Mouse (Mus musculus): ENCODE measurements at regions not wholly inside any gene's neighbourhood (a gene's known extent, or its start where the extent isn't known, plus 50 kb on each side); places are given as distances from the start of the nearest gene placed in this dataset.

DNA sequence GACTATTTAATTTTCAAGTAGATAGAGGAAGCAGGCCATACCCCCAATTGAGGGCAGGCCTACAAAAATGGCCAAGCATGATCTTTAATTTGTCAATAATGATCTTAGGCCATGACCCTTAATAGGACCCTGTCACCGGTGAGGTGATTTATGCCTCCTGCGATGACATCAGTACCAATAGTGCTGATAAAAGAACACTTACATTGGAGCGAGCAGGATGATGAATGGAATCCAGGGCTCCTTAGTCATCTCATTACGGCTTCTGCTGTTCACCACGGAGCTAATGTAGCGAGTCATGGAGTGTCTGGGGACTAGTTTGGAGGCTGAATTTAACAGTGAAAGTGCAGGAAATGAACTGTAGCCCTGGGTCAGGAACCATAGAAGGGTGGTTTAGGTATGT is 308.6 kb downstream of the En1 start:
- no peak for DNase-seq (ENCODE audit: low spot score in 2 of 2)

DNA sequence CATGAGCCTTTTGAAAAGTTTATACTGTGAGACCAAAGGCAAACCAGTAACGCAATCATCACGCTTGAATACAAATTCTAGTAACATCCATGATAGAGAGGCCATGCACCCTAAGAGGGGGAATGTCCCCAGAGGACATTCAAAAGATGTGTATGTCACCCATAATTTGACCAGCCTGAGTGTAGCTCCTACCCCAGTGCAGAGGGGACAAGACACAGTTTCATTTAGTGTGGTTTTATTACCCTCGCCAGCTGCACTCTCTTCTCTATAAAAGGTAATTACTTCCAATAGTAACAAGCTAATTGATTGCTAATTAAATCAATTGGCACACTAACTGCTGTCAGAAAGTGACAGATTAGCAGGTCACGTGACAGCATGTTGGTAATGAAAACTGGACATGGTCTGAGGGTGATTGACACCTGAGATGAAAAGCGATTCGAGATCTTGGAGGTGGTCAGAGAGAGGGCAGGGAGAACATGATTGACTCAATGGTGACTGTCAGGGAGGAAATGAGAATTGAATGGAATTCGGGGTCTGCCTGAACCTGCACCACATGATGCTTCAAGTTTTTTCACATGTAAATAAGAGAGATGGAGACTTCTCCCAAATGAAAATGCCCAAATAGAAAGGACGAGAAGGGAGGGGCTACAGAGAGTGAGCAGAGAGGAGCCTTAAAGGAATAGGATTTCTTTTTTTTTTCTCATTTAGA is 309.9 kb downstream of the En1 start:
- no peak for DNase-seq (ENCODE audit: low spot score in 2 of 2)

DNA sequence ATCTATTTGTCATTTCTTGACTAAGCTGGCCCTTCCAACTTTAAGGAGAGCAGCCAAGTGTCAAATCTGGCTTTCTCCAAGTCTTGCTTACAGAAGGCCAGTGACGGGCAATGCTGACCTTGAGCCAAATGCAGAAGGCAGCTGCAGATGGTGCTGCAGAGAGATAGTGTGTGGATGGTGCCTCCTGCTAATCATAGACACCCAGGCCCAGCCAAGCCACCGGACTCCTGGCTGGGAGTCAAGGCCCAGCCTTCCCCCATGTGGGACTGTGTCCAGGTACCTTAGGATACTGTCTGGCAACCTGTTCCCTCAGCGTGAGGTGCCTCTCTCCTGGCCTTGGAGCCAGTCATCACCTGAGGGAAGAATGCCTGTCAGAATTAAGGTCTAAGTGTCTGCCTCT is 319.3 kb downstream of the En1 start:
- peak; percentile 47 to 70 for DNase-seq (ENCODE audit: low spot score in 2 of 2)

DNA sequence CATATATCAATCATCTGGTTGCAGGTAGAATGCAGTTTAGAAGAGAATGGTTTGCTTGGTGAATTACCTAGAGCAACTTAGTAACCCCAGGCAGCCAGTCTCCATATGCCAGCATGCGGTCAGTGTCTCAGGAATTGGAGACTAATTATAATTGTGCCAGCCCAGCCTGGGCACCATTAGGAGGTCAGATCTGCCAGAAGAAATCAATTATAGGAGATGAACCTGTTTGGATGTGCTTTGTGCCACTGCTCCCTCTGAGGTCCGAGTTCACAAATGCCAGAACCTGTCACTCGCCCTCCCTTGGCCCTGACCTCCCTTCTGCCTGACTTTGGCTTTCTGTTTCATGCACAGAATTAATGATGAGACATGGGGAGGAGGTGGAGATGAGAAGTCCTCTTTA is 323.1 kb downstream of the En1 start:
- no peak for DNase-seq (ENCODE audit: low spot score in 2 of 2)

DNA sequence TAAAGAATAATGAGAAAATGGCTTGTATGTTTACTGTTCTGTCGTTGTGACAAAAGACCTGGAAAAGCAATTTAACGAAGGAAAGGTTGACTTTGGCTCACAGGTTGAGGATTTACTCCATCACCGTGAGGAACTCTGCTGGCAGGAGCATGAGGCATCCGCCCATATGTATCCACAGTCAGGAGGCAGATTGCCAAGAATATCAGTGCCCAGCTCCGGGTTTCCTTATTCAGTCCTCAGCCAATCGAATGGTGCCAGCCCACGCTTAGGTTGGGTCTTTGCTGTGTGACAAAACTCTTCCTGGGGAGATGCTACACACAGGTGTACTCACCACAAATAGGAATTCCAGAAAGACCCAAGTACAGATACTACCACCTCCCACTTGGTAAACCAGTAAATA is 327.9 kb downstream of the En1 start:
- DNase-seq (ENCODE audit: low spot score in 2 of 2): no peak

DNA sequence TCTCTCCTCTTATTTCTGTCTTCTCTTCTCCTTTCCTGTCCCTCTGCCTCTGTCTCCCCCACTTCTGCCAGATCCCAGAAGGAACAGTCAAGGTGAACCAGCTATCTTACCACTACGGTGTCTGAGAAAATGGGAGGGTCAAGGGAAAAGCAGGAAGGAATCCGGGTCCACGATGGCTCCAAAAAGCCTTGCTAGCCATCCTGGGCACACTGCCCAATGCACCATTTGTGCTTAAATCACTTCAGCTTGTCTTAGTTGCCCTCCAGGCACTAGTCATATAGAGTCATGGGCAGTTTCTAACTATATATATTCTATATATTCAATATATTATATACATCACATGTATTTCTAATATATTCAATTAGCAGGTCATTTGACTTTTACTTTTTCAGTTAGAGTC is 333.1 kb downstream of the En1 start:
- no peak for DNase-seq (ENCODE audit: low spot score in 2 of 2)

DNA sequence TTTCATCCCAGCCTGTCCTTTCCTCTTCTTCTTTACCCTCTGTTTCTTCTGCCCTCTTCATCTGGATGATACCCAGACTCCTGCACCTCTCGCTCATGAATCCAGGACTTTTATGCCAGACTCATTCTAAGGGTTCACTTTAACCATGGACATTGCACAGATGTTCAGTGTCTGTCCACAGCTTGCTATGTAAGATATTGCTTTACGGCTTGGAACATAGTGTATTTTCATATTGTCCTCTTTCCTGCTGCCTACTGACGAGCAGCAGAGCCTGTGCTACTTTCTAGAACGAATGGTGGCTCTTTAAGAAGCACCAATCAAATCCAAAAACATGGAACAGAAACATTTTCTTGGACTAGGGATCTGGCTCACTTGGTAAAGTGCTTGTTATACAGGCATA is 341.5 kb downstream of the En1 start:
- DNase-seq (ENCODE audit: low spot score in 2 of 2): no peak

DNA sequence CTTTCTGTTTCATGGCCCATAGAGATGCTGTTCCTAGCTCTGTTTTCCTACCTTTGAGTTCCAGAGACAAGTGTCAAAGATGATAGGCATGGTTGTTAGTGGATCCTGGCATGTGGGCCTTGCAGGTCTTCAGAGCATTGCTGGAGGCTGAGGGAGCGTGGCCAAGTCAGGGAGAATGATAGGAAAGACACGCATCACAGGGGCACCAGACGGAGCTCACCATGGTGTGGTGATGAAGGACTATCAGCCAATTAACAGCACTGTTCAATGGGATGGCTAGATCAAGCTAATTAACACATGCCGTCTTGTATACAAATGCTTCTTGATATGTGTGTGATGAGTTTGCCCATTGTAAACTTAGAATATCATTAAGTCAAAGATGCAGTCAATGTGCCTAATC is 344.1 kb downstream of the En1 start:
- DNase-seq (ENCODE audit: low spot score in 2 of 2): no peak

DNA sequence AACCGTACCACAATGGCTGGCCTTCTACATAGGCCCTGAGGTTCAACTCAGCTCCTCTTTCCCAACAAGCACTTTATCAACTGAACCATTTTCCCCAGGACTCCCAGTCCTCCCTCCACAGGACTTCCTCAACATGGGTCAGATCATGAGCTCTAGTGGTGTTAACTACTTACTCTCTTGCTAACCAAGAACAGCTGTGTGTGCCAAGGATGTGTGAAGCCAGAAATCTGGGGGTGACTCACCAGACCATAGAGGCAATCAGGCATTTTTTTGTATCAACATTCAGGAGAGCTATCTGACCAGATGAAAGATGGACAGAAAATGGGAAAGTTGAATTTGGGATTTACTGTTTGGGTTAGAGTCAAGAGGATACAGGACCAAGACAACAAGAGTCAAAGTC is 359.0 kb downstream of the En1 start:
- DNase-seq (ENCODE audit: low spot score in 2 of 2): no peak

DNA sequence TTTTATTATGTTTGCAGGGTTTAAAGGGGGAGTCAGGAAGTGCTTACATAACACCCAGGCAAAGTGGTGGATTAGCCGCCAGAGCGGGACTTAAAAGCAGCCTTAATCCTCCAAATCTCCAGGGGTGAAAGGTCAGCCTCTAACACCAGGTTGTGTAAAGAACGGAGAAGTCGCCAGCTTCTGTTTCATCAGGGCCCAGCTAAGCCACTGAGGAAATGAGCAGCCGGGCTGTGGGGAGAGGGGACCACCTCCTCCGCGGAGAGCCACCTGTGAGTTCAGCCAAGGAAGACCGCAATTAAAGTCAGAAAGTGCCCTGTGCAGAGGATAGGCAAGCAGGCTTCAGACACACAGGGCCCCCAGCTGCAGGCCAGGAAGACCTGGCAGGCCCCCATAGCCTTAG is 359.8 kb downstream of the En1 start:
- no peak for DNase-seq (ENCODE audit: low spot score in 2 of 2)

DNA sequence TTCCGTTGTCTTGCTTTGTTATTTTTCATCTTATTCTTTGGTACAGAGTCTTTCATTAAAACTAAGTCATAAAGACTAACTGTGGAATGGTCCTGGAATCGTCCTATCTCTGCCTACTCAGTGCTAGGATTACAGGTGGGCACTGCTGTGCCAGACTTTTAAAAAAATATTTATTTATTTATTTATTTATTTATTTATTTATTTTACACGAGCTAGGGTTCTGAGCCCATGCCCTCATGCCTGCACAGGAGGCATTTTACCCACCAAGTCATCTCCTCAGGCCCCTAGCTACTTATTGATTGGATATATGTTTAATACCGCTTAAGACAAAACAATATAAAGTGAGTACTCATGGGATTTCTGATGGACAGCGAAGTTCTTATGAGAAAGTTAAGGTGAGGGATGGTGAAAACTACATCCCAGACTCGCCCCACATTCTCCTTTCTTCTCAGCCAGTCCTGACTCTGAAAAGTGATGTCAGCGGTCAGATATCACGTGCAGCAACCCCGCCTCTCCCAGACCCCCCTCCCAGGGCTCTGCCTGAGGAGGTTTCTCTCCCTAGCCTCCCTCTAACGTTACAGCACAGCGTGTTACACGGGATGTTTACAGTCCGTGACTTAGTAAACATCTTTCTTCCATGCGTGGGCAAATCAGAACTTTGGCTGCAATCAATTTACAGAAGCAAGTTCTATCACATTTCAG is 361.4 kb downstream of the En1 start:
- no peak for DNase-seq (ENCODE audit: low spot score in 2 of 2)

DNA sequence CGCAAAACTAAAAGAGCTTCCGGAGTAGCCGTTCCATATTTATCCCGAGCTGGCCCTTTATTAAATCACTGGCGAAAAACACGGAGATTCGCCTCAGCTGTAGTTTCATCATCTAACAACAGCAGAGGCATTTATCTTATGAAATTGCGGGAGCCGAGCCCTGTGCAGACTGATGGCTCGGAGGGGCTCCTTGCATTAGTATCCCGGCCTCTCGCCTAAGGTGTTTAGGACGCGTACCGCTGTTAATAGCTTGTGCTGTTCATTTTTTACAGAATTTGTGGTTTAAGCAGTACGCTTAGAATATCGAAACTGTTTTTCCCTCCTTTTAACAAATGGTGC is 361.9 kb downstream of the En1 start:
- no peak for DNase-seq (ENCODE audit: low spot score in 2 of 2)

DNA sequence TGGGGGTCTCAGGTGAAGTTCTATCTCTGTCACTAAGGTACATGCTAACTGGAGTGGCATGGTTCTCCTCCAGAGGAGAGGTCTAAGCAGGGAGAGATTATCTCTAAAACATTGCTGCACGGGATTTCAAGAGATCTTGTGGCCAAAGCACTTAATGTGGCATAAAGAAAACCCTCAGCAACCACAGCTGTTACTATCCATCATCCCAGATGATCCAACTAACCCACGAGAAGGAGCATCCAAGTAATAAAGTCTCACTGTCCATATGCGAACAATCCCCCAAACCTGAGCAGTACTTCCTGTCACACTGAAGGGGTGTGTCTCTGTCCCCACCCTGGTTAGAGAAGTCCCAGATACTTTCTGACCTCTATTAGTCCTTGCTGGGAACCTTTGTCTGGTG is 363.9 kb downstream of the En1 start:
- DNase-seq (ENCODE audit: low spot score in 2 of 2): no peak

DNA sequence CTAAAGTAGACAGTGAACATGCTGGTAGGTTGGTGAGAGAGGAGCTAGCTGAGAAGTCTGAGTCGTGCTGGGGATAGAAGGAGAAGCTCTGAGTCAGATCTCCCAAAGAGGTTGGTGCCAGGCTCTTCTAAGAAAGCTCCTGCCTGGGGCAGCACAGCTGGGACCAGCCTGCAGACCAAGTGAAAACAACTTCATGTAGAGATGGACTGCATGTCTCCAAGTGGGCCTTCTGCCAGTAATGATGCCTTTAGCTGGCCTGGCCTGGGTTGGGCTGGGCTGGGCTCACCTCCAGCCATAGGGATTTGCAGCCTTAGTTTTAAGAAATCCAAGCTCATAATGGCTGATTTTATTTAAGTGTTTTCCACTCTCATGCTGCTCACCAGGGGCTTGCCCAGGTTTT is 357.7 kb downstream of the Insig2 start:
- peak; percentile 34 to 37 for DNase-seq (ENCODE audit: low spot score in 2 of 2)

DNA sequence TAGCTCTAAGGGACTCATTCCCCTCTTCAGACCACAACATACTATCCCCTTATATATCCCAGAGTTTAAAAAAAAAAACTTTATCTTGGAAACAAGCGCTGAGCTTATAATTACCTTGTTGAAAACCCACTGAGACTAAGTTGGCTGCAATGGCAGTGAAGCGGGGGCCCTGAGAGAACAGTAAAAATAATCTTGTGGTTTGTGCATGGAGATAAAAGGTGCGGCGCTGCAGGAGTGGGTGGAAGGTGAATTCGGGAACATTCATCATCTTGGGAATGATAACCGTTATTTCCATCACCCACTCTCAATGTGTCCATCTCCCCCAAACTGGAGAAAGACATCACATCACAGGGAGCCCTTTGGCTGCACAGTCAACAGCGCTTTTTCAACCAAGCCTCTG is 327.9 kb downstream of the Insig2 start:
- DNase-seq (ENCODE audit: low spot score in 2 of 2): no peak

DNA sequence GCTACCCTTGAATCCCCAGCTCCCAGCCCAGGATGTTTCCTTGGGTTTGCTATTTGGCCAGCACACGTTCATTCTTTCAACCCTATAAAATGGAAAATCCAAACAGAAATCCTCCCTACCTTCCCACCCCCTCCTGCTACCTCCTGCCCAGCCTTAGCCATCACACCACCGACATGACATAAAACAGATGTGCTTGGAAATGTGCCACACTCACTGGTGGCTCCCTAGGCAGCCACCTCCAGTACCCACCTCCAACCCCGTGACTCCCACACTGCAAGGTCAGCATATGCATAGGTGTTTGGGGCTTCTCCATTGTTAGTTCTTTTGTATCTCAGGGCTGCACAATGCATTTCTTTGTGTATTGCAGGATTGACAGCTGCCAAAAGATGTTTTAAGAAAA is 327.2 kb downstream of the Insig2 start:
- DNase-seq (ENCODE audit: low spot score in 2 of 2): peak; percentile 12 to 22

DNA sequence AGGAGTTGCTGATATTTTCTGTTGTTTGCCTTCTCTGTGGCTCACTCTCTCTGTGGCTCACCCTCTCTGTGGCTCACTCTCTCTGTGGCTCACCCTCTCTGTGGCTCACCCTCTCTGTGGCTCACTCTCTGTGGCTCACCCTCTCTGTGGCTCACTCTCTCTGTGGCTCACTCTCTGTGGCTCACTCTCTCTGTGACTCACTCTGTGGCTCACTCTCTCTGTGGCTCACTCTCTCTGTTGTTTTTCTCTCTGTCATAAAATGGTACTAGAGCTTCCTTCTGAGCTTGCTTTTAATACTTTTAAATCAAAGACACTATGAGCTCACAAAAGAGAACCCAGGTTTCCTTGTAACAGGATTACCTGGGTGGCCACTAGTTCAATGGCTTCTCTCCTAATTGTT is 320.3 kb downstream of the Insig2 start:
- DNase-seq (ENCODE audit: low spot score in 2 of 2): no peak

DNA sequence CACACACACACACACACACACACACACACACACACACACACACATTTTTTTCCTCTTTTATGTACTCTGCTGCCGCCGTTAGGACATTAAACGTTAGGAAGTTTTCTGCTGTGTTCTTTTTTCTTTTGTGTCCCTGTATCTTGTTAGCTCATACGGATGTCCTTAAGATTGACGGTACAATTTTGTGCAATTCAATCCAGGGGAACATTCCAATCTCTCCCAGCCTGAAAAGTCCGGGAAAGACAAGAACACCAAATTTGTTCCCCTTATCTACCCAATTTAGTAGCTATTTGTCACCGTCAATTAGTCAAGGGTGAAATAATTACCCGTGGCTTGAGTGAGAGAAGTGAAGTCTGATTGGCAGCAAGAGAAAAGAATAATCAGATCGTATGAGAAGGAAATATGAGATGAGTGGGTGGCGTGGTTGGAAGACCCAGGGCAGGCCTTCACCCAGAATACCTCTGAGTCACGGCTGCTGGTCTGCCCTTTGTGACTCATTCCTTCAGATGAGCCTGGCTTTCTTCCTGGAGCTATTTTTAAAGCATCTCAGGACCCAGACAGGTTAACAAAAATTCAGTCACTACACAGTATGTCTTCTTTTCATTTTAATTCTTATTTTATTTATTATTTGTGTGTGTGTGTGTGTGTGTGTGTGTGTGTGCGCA is 318.4 kb downstream of the Insig2 start:
- DNase-seq (ENCODE audit: low spot score in 2 of 2): peak; percentile 2 to 8

DNA sequence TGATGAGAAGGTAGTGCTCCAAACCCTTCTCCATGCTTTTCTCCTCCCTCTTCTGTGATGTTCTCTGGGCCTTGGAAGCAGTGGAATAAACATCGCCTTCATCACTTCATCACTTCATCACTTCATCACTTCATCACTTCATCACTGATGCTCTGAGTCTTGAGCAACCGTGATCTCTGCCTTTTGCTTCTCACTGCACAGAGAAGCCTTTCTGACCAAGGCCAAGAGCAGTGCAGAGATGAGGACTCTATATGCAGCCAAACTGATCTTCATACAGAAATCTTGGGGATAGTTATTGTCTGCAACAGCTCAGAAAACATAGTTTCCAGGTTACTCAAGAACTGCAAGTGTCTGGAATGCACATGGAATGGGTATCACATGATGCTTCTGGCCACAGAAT is 303.0 kb downstream of the Insig2 start:
- no peak for DNase-seq (ENCODE audit: low spot score in 2 of 2)

DNA sequence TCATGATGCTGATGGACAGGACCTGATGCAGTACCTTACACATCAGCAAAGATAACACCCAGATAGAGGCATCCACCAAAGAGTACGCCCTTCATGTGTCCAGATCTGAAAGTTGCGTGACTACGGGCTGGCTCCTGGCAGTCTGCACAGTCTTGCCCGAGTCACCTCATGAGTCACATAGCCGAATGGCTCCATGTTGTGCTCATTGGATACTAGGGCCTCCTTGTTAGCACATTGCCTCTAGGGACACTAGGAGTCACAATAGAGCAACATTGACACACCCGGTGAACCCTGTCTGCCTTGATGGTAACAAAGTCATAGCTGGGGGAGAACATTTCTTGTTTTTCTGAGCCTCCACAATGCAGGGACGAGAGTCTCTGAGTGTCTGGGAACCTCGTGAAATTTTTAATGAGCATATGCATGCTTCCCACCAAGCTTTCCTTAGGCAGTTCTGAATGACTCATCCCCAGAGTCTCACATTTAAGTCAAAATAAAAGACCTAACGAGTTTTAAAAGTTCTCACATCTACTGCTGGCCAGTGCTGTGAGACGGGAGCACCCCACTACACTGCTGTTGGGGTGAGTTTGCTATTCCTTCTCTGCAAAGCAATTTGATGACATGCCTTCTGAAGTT is 297.5 kb downstream of the Insig2 start:
- no peak for DNase-seq (ENCODE audit: low spot score in 2 of 2)

DNA sequence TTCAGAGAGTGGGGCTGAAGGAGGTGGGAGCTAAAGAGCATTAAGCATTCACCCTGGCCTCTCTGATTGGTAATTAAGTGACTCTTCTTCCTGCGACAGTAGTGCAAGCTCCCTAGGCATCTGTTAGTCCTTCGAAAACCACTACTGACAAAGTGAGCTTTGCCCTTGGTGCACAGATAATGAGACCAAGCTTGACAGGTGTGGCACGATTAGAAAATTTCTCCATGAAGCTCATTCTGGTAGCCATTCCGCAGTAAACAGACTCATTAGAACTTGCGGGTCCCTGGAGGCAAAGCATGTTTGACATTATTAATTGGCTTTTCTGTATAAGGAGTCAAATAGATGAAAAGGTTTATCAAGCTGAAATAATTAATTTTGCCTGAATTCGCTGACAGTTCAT is 285.8 kb downstream of the Insig2 start:
- no peak for DNase-seq (ENCODE audit: low spot score in 2 of 2)

DNA sequence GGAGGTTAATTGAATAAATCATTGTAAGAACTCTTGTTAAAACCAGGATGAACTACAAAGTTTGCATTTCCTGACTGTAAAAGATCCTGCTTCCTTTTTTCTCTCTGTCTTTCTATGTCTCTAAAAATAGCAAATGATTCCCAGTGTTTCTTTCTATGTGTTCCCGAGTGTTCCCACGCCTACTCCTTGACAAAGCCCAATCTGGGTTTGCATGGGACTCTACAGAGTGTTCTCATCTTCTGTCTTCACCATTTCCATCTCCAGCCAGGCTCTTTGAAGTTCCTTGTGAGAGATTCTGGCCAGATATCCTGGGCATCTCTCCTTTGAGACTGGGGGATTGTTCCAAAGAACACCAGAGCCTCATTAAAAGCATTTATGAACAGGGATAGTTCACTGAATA is 285.0 kb downstream of the Insig2 start:
- DNase-seq (ENCODE audit: low spot score in 2 of 2): no peak

DNA sequence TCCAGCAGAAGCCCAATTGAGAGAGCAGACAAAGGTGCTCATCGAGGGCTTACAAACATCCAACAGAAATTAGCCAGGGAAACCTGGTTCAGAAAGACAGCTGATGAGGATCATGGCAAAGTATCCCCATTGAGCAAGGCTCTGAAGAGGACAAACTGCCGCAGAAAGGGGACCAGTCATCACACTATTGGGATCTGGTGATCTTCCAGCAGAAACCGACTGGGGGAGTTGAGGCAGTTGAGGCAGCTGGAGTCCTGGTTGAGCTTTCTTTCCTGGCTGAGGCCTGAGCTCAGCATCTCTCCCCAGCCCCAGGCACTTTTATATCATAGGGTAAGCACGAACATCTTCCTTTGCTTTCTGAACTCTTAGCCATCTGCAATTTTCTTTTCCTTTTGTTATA is 282.7 kb downstream of the Insig2 start:
- DNase-seq (ENCODE audit: low spot score in 2 of 2): no peak
